Mouse (Mus musculus): ENCODE data around the gene Exoc6. TPM values are rescaled to one million over a fixed set of nuclear protein-coding genes. Genes with fewer than 3 reads are reported as not detected.

Gene Exoc6
- 2.4 and 3.3 TPM in 2 replicates for polyA plus RNA-seq (2012; rRNA removed)

DNA sequence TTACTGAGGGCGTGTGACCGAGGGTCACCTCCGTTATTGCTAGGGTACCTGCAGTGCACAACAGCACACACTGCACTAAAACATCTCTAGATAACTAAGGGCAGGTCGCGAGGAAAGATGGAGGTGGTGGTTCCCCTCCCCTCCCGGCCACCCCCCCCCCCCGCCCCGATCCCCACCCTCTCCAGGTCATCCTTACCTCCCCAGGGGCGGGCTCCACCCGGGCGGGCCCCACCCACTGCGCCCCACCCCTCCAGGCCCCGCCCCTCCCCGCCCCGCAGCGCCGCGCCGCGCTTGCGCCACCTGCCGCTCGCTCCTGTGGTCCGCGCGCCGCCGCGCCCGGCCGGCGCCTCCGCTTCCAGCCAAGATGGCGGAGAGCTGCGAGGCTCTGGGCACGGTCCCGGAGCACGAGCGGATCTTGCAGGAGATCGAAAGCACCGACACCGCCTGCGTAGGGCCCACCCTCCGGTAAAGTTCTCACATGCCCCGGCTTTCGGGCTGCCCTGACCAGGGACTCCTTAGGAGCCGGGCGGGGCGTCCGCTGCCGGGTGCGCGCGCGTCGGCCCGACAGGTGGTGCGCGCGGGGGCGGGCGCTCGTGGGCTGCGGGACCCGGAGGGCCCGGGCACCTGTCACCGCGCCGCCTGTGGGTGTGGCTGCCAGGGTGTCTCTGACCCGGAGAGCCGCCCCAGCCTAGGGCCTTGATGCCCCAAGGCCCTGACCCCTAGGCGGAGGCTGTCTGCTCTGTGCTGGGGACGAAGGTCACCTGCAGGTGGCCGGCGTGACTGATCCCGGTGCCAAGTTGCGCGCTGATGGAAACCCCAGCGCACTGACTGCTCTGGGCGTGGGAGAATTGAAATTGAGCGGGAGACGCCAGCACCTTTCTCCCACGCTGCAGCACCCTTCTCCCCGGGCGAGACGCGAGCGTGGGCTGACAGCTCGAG is at the start of gene Exoc6:
Gene Exoc6, plus strand, starts transcription at position 318 of the 939 bp plus-strand sequence.
- no peaks in the 10 kb centered on the region for H3K27me3 ChIP-seq (ENCODE audit: control insufficient read depth, insufficient read depth, low read length)
- H3K36me3 ChIP-seq (ENCODE audit: control insufficient read depth, insufficient read depth, low read length) = no peaks in the 10 kb centered on the region
- TF ChIP-seq CTCF (IDR thresholded peaks at IDR 0.05; ENCODE audit: control insufficient read depth, insufficient read depth, insufficient replicate concordance, low read depth, low read length) (no peak), POLR2A (IDR thresholded peaks at IDR 0.05; ENCODE audit: control insufficient read depth, low read depth, low read length) (peak; percentile 46; the same call in 1 of the 2 replicates)
- peak within 1 kb of the TSS; percentile 81 for H3K27ac ChIP-seq (ENCODE audit: control insufficient read depth, insufficient read depth, low read depth, low read length)
- peak within 1 kb of the TSS; percentile 100 for H3K4me3 ChIP-seq (ENCODE audit: control insufficient read depth, low read depth, low read length)
- peaks cover 3% of the 10 kb centered on the region for H3K4me1 ChIP-seq (ENCODE audit: control insufficient read depth, insufficient read depth, low read length)

DNA sequence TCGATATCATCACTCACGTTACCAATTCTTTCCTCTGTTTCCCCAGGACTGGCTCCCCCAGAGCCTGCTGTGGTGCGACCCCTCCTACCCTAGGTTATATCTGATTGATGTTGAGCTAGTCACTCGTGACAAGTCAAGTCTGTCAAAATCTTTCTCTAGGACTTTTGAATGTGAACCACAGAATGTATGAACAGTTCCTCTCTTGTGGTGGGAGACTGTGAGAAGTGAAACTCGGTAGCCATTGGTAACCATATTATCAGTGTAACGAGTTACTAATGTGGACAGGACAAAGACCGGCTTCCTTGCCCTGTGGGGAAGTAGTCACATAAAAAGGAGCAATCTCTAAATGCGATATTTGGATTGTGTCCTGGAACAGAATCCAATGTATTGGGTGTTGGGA is 47.2 kb upstream of the Exoc6 start:
- H3K27me3 ChIP-seq (ENCODE audit: control insufficient read depth, insufficient read depth, low read length) = no peaks in the 10 kb centered on the region
- H3K4me1 ChIP-seq (ENCODE audit: control insufficient read depth, insufficient read depth, low read length) = no peaks in the 10 kb centered on the region; the same call in 1 of the 2 replicates
- TF ChIP-seq CTCF (IDR thresholded peaks at IDR 0.05; ENCODE audit: control insufficient read depth, insufficient read depth, insufficient replicate concordance, low read depth, low read length) = no peak
- no peak for TF ChIP-seq POLR2A (IDR thresholded peaks at IDR 0.05; ENCODE audit: control insufficient read depth, low read depth, low read length)
- H3K27ac ChIP-seq (ENCODE audit: control insufficient read depth, insufficient read depth, low read depth, low read length) = no peak overlapping the region
- H3K4me3 ChIP-seq (ENCODE audit: control insufficient read depth, low read depth, low read length) = no peak overlapping the region
- no peaks in the 10 kb centered on the region for H3K36me3 ChIP-seq (ENCODE audit: control insufficient read depth, insufficient read depth, low read length)

DNA sequence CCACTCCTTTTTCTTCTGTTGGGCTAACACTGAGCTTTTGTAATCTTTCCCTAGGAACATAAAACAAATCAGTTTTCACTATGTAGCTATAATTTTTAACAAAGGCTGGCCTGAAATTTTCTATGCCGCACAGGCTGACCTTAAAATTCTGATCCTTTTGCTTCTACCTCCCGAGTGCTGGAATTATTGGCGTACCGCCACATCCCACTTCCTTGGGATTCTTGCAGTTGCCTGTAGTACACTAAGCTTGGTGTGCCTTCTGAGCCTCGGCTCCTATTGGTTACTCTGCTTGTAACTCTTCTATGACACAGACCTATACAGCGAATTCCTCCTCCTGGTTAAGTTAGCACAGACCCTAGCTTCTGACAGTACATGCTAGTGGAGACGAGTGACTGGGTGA is 44.2 kb upstream of the Exoc6 start:
- Histone ChIP-seq H3K27ac (ENCODE audit: control insufficient read depth, insufficient read depth, low read depth, low read length) (no peak overlapping the region), H3K27me3 (ENCODE audit: control insufficient read depth, insufficient read depth, low read length) (no peaks in the 10 kb centered on the region), H3K4me1 (ENCODE audit: control insufficient read depth, insufficient read depth, low read length) (peaks cover 2% of the 10 kb centered on the region), H3K36me3 (ENCODE audit: control insufficient read depth, insufficient read depth, low read length) (no peaks in the 10 kb centered on the region), H3K4me3 (ENCODE audit: control insufficient read depth, low read depth, low read length) (no peak overlapping the region)
- TF ChIP-seq CTCF (IDR thresholded peaks at IDR 0.05; ENCODE audit: control insufficient read depth, insufficient read depth, insufficient replicate concordance, low read depth, low read length) = no peak
- TF ChIP-seq POLR2A (IDR thresholded peaks at IDR 0.05; ENCODE audit: control insufficient read depth, low read depth, low read length) = no peak

DNA sequence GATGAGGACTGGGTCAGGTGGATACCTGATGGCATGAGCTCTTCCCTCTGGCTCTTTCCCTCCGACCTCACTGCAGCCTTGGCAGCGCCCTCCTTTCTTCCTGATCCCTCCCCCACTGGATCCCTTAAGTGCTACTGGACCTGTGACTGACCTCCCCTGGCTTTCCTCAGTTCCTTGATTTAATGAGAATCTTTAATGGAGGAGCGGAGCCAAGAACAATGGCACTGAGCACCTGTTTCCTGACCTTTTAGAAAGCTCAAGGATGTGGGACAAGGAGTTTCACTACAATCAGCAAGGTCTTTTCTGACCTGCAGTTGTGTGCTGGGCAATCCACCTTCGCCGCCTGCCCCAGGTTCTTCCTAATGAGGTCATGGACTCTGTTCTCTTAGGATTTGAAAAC is 43.6 kb upstream of the Exoc6 start:
- H3K4me1 ChIP-seq (ENCODE audit: control insufficient read depth, insufficient read depth, low read length) = peaks cover 2% of the 10 kb centered on the region
- TF ChIP-seq CTCF (IDR thresholded peaks at IDR 0.05; ENCODE audit: control insufficient read depth, insufficient read depth, insufficient replicate concordance, low read depth, low read length) (no peak), POLR2A (IDR thresholded peaks at IDR 0.05; ENCODE audit: control insufficient read depth, low read depth, low read length) (no peak)
- no peak overlapping the region for H3K4me3 ChIP-seq (ENCODE audit: control insufficient read depth, low read depth, low read length)
- no peaks in the 10 kb centered on the region for H3K27me3 ChIP-seq (ENCODE audit: control insufficient read depth, insufficient read depth, low read length)
- no peaks in the 10 kb centered on the region for H3K36me3 ChIP-seq (ENCODE audit: control insufficient read depth, insufficient read depth, low read length)
- H3K27ac ChIP-seq (ENCODE audit: control insufficient read depth, insufficient read depth, low read depth, low read length) = no peak overlapping the region

DNA sequence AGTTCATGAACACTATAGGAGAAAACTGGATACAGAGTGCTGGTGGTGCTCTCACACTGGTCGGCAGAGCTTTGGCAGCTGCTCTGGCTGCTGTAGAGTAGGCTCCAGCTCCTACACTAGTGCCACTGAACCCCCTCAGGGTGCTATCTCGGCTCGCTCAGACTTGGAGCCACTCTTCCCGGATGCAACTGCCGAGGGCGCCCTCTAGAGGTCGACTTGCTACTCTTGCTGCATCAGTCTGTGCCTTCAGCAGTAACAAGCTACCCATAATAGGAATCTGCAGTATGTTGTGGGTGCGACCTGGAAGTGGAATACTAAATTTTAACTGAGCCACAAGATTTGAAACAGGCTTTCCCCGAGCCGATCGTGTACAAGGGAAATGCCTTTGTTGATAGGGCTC is 40.5 kb upstream of the Exoc6 start:
- Histone ChIP-seq H3K27ac (ENCODE audit: control insufficient read depth, insufficient read depth, low read depth, low read length) (no peak overlapping the region), H3K4me1 (ENCODE audit: control insufficient read depth, insufficient read depth, low read length) (peaks cover 2% of the 10 kb centered on the region), H3K27me3 (ENCODE audit: control insufficient read depth, insufficient read depth, low read length) (no peaks in the 10 kb centered on the region), H3K4me3 (ENCODE audit: control insufficient read depth, low read depth, low read length) (peak overlapping the region; percentile 76), H3K36me3 (ENCODE audit: control insufficient read depth, insufficient read depth, low read length) (no peaks in the 10 kb centered on the region)
- TF ChIP-seq POLR2A (IDR thresholded peaks at IDR 0.05; ENCODE audit: control insufficient read depth, low read depth, low read length) = no peak
- TF ChIP-seq CTCF (IDR thresholded peaks at IDR 0.05; ENCODE audit: control insufficient read depth, insufficient read depth, insufficient replicate concordance, low read depth, low read length) = peak; percentile 87

DNA sequence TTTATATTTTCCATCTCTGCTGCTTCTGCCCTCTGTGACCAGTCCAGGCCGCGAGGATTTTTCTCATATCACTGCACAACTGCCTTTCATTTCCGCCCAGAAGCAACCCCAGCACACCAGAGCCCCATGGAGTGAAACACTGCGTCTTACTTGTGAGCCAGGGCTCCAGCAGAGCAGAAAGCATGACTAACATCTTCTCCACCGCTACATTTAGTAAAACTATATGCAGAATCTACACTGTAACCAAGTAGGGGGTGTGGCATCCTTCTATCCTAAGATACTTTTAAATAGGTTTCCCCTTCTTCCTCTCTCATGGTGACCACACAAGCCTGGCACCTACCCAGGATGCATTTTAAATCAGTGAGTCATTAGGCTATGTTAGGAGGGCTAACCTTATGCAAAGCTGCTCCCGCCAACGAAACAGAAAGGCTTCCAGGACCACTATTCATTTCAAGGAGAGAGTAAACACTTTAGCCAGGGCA is 35.4 kb upstream of the Exoc6 start:
- TF ChIP-seq CTCF (IDR thresholded peaks at IDR 0.05; ENCODE audit: control insufficient read depth, insufficient read depth, insufficient replicate concordance, low read depth, low read length) = no peak
- no peak for TF ChIP-seq POLR2A (IDR thresholded peaks at IDR 0.05; ENCODE audit: control insufficient read depth, low read depth, low read length)

DNA sequence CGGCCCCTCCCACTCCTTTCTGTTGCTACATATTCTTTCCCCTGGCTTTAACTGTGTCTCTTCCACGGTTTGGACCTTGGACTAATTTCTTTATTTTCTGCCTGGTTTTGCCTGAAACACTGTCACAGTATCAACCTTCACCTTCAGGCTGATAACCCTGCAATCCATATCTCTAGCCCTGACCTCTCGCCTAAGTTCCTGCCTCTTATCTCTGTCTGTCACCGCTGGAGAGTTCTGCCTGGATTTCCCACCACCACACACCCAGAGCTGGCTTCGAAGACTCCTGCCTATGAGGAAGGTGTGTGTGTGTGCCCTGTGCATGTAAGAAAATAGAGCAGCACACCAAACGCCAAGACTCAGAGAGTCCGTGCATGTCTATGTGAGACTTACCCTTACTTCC is 32.8 kb upstream of the Exoc6 start:
- no peak overlapping the region for H3K4me3 ChIP-seq (ENCODE audit: control insufficient read depth, low read depth, low read length)
- no peak overlapping the region for H3K27ac ChIP-seq (ENCODE audit: control insufficient read depth, insufficient read depth, low read depth, low read length)
- H3K27me3 ChIP-seq (ENCODE audit: control insufficient read depth, insufficient read depth, low read length) = no peaks in the 10 kb centered on the region
- TF ChIP-seq POLR2A (IDR thresholded peaks at IDR 0.05; ENCODE audit: control insufficient read depth, low read depth, low read length) (no peak), CTCF (IDR thresholded peaks at IDR 0.05; ENCODE audit: control insufficient read depth, insufficient read depth, insufficient replicate concordance, low read depth, low read length) (no peak)
- H3K4me1 ChIP-seq (ENCODE audit: control insufficient read depth, insufficient read depth, low read length) = peaks cover 5% of the 10 kb centered on the region
- H3K36me3 ChIP-seq (ENCODE audit: control insufficient read depth, insufficient read depth, low read length) = no peaks in the 10 kb centered on the region

More for the DNA sequence above, 35.4 kb upstream of the Exoc6 start:
- Histone ChIP-seq H3K36me3 (ENCODE audit: control insufficient read depth, insufficient read depth, low read length) (no peaks in the 10 kb centered on the region), H3K27me3 (ENCODE audit: control insufficient read depth, insufficient read depth, low read length) (no peaks in the 10 kb centered on the region), H3K4me3 (ENCODE audit: control insufficient read depth, low read depth, low read length) (no peak overlapping the region), H3K27ac (ENCODE audit: control insufficient read depth, insufficient read depth, low read depth, low read length) (no peak overlapping the region), H3K4me1 (ENCODE audit: control insufficient read depth, insufficient read depth, low read length) (no peaks in the 10 kb centered on the region)

Measured in testis, adult 2 months (tissue).